ENCODE assay signal across 18 mouse cellular contexts in the genomic region with DNA sequence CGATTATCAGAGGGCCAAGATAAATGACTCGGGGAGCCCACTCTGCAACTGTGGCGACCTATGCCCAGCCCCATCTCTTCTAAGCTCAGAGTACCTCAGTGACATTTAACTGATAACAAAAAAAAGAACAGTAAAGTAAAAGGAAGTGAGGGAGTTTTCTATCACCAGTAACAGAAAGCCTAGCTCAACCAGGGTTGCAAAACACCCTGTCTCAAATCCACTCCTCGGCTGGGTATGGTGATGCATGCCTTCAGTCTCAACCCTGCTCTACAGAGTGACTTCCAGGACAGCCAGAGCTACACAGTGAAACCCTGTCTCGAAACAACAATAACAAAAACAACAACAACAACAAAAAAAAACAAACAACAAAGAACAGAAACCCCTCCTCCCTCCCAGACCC.
"Had no signal": no experiment of that assay in that cellular context is flagged by ENCODE, and none has a peak within 500 bp of the region (broad histone marks: within the 10 kb centered on the region; RNA-seq: fewer than 3 reads in every experiment).

No protein-coding gene starts in this region.

- H3K9ac ChIP-seq: liver, embryonic 15.5 days; liver, postnatal 0 days; lung, embryonic 15.5 days; midbrain, embryonic 12.5 days; neural tube, embryonic 12.5 days; stomach, embryonic 15.5 days had no signal

- H3K36me3 ChIP-seq: lung, embryonic 15.5 days; midbrain, embryonic 12.5 days; neural tube, embryonic 12.5 days; stomach, embryonic 15.5 days had no signal

- ATAC-seq: liver, postnatal 0 days; lung, postnatal 0 days; midbrain, embryonic 16.5 days had no signal

- H3K27ac ChIP-seq: liver, embryonic 15.5 days; lung, embryonic 15.5 days; macrophage; midbrain, embryonic 12.5 days; neural tube, embryonic 12.5 days; stomach, embryonic 15.5 days; stomach, postnatal 0 days had no signal

- H3K27me3 ChIP-seq: stomach, embryonic 15.5 days had no signal

- H3K4me3 ChIP-seq: liver, embryonic 15.5 days; lung, embryonic 15.5 days; midbrain, embryonic 12.5 days; neural tube, embryonic 12.5 days; stomach, embryonic 15.5 days had no signal

- H3K4me2 ChIP-seq: liver, embryonic 15.5 days; lung, embryonic 15.5 days; midbrain, embryonic 12.5 days; neural tube, embryonic 12.5 days; stomach, embryonic 15.5 days had no signal

- DNase-seq: liver, postnatal 0 days; lung, adult 2 months; lung, postnatal 14 days; lung, postnatal 36 days; midbrain, embryonic 14.5 days; right cerebral cortex, postnatal 14 days; thymus, adult 2 months; thymus, postnatal 25 days; thymus, postnatal 4 days had no signal

- H3K9me3 ChIP-seq: liver, embryonic 15.5 days; lung, embryonic 15.5 days; midbrain, embryonic 12.5 days; neural tube, embryonic 12.5 days; stomach, embryonic 15.5 days had no signal
